Comparison of ENCODE assay signal across 15 mouse cellular contexts in genomic region chr3:133336400-133336799, GRCm38 (mm10). TPM values are rescaled to one million over a fixed set of nuclear protein-coding genes. Genes with fewer than 3 reads are reported as not detected.
DNase-seq lines count a peak whose midpoint lies in the region; ATAC-seq and TF ChIP-seq lines count a peak whose summit lies in the region.
"Had no signal": no experiment of that assay in that cellular context is flagged by ENCODE, and none has a peak within 500 bp of the region (broad histone marks: within the 10 kb centered on the region; RNA-seq: fewer than 3 reads in every experiment).

No protein-coding gene starts in this region.

- H3K27me3 ChIP-seq in heart, postnatal 0 days (ENCODE audit: control insufficient read depth, insufficient read depth, low read length) = no peaks in the 10 kb centered on the region
- H3K27me3 ChIP-seq in midbrain, postnatal 0 days (ENCODE audit: insufficient read depth, low read length) = no peaks in the 10 kb centered on the region
- no peaks in the 10 kb centered on the region for H3K27me3 ChIP-seq in midbrain, embryonic 14.5 days (ENCODE audit: control insufficient read depth, insufficient read depth, low read length)
- H3K27me3 ChIP-seq: hindbrain, embryonic 15.5 days; midbrain, embryonic 15.5 days had no signal

- no peak overlapping the region for H3K4me3 ChIP-seq in heart, postnatal 0 days (ENCODE audit: low read depth, low read length)
- H3K4me3 ChIP-seq in midbrain, postnatal 0 days (ENCODE audit: low read depth, low read length) = no peak overlapping the region
- no peak overlapping the region for H3K4me3 ChIP-seq in midbrain, embryonic 14.5 days (replicated peaks; ENCODE audit: low read depth, low read length)
- H3K4me3 ChIP-seq: hindbrain, embryonic 15.5 days; midbrain, embryonic 15.5 days had no signal

- peaks cover 8% of the 10 kb centered on the region; the same call in 1 of the 2 replicates for H3K36me3 ChIP-seq in heart, postnatal 0 days (replicated peaks; ENCODE audit: control insufficient read depth, insufficient read depth, low read length)
- peaks cover 3% of the 10 kb centered on the region; the same call in 1 of the 2 replicates for H3K36me3 ChIP-seq in midbrain, postnatal 0 days (ENCODE audit: insufficient read depth, low read length)
- no peaks in the 10 kb centered on the region for H3K36me3 ChIP-seq in midbrain, embryonic 14.5 days (ENCODE audit: control insufficient read depth, insufficient read depth, low read length)
- H3K36me3 ChIP-seq: midbrain, embryonic 15.5 days had no signal

- H3K27ac ChIP-seq in heart, postnatal 0 days (ENCODE audit: low read depth) = no peak overlapping the region
- H3K27ac ChIP-seq in midbrain, postnatal 0 days (ENCODE audit: low read depth, low read length) = no peak overlapping the region
- H3K27ac ChIP-seq in midbrain, embryonic 14.5 days (replicated peaks; ENCODE audit: low read depth, low read length) = no peak overlapping the region
- H3K27ac ChIP-seq: hindbrain, embryonic 15.5 days; midbrain, embryonic 15.5 days had no signal

- H3K9ac ChIP-seq in heart, postnatal 0 days (replicated peaks; ENCODE audit: low read depth, low read length) = no peak overlapping the region
- no peak overlapping the region for H3K9ac ChIP-seq in midbrain, postnatal 0 days (replicated peaks; ENCODE audit: low read length, poor library complexity, severe bottlenecking)
- H3K9ac ChIP-seq in midbrain, embryonic 14.5 days (replicated peaks; ENCODE audit: low read length) = no peak overlapping the region
- H3K9ac ChIP-seq: hindbrain, embryonic 15.5 days; midbrain, embryonic 15.5 days had no signal

- no peaks in the 10 kb centered on the region for H3K9me3 ChIP-seq in heart, postnatal 0 days (replicated peaks; ENCODE audit: control insufficient read depth, low read length)
- no peaks in the 10 kb centered on the region for H3K9me3 ChIP-seq in midbrain, postnatal 0 days (ENCODE audit: low read length)
- no peaks in the 10 kb centered on the region for H3K9me3 ChIP-seq in midbrain, embryonic 14.5 days (ENCODE audit: control insufficient read depth, low read length)
- H3K9me3 ChIP-seq: hindbrain, embryonic 15.5 days; midbrain, embryonic 15.5 days had no signal

- no peak for TF ChIP-seq EP300 in heart, postnatal 0 days (IDR thresholded peaks at IDR 0.05; ENCODE audit: low read depth)

- DNase-seq in heart, postnatal 0 days (ENCODE audit: low spot score) = no peak
- DNase-seq in heart, adult 9 months (ENCODE audit: low spot score in 2 of 2) = no peak
- DNase-seq in midbrain, postnatal 0 days (ENCODE audit: low spot score) = no peak
- DNase-seq in midbrain, embryonic 14.5 days = no peak
- peak; percentile 53 for DNase-seq in ZHBTc4 (ENCODE audit: low read depth, low spot score)
- DNase-seq in spleen, postnatal 14 days (ENCODE audit: low spot score in 2 of 2) = no peak
- no peak for DNase-seq in ovary, postnatal 36 days (ENCODE audit: low spot score)
- DNase-seq in neural tube, embryonic 10.5 days (ENCODE audit: extremely low spot score, low spot score) = no peak
- DNase-seq: adrenal gland, postnatal 36 days; cerebellum, adult 8-10 months; kidney, postnatal 14 days; thymus, postnatal 4 days had no signal

- H3K4me1 ChIP-seq in heart, postnatal 0 days (ENCODE audit: control insufficient read depth, insufficient read depth) = peaks cover 14% of the 10 kb centered on the region; the same call in 1 of the 2 replicates
- 0 out of 2 replicates have a peak, but pooled peaks cover 2% of the 10 kb centered on the region for H3K4me1 ChIP-seq in midbrain, postnatal 0 days (ENCODE audit: insufficient read depth, low read length)
- H3K4me1 ChIP-seq in midbrain, embryonic 14.5 days (ENCODE audit: control insufficient read depth, insufficient read depth, low read length) = no peaks in the 10 kb centered on the region

- peak; percentile 40; the same call in 1 of the 2 replicates for TF ChIP-seq CTCF in heart, postnatal 0 days (IDR thresholded peaks at IDR 0.05; ENCODE audit: low read depth)
- TF ChIP-seq CTCF in midbrain, postnatal 0 days (IDR thresholded peaks at IDR 0.05) = peak; percentile 55

- ATAC-seq in heart, postnatal 0 days (ENCODE audit: insufficient read depth, low read depth) = no peak
- ATAC-seq in midbrain, postnatal 0 days (ENCODE audit: low FRiP score) = no peak
- ATAC-seq in midbrain, embryonic 14.5 days (ENCODE audit: low FRiP score, low TSS enrichment) = no peak
- ATAC-seq: midbrain, embryonic 15.5 days had no signal

- 79% methylated on average over 7 of the region's 7 CpGs for WGBS in heart, postnatal 0 days
- 80% methylated on average over 7 of the region's 7 CpGs for WGBS in midbrain, postnatal 0 days
- WGBS in midbrain, embryonic 14.5 days = 79% methylated on average over 7 of the region's 7 CpGs

- H3K4me2 ChIP-seq in heart, postnatal 0 days (ENCODE audit: low read depth, low read length) = no peak overlapping the region
- H3K4me2 ChIP-seq in midbrain, postnatal 0 days (ENCODE audit: low read depth, low read length, poor library complexity, severe bottlenecking) = no peak overlapping the region
- H3K4me2 ChIP-seq in midbrain, embryonic 14.5 days (ENCODE audit: low read length) = no peak overlapping the region
- H3K4me2 ChIP-seq: heart, embryonic 11.5 days; hindbrain, embryonic 15.5 days; midbrain, embryonic 15.5 days had no signal

RNA-seq across cellular contexts. Expression of gene Ppa2, which starts 26.5 kb away (rescaled TPM):
- total RNA-seq in heart, postnatal 0 days (2014; rRNA removed; ENCODE audit: low replicate concordance) = 44.5 and 46.9 TPM in 2 replicates
- polyA plus RNA-seq in heart, postnatal 0 days (2015; fragmentation: Nextera tagmentation; extraction: Ambion mirVana) = 146 and 154 TPM in 2 replicates
- total RNA-seq in midbrain, postnatal 0 days (2014; rRNA removed) = 33.1 and 55.0 TPM in 2 replicates
- 99.4 and 100 TPM in 2 replicates for polyA plus RNA-seq in midbrain, postnatal 0 days (2015; fragmentation: Nextera tagmentation; extraction: Ambion mirVana)
- polyA plus RNA-seq in midbrain, embryonic 14.5 days (2014; fragmentation: Nextera tagmentation; extraction: Ambion mirVana) = 90.5 and 94.2 TPM in 2 replicates
